Mouse (Mus musculus): ENCODE results near the gene Zfp354a.
"Not testable (repeated sequence)": the region's sequence is repeated elsewhere in the genome, so short reads cannot be mapped to it uniquely, and the experiment has no call there.

Gene Zfp354a

GRCm38 (mm10) chr11:51059151-51059571, at the start of gene Zfp354a:
Gene Zfp354a, plus strand, starts transcription at chr11:51059257.
- DNase-seq (ENCODE audit: low spot score in 2 of 2) = no peak

DNA sequence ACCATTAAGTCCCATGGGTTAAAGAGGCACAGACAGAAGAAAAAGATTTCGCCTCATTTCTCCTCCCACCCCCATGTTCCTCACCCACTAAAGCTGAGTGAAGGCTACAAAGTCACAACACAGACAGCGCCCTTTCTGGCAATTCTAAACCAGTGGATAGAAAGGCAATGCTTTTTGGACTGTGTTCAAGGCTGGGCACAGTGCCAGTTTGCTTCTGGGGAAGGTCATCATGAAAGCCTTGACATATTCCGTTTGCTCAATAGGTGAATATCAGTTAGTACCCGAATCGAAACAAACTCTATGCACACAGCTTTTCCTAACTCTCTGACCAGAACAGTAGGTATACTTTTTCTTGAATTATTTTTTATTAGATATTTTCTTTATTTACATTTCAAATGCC, 47.2 kb upstream of the Zfp354a start:
- DNase-seq (ENCODE audit: low spot score in 2 of 2) = no peak

- no peak for DNase-seq (ENCODE audit: low spot score in 2 of 2)
Measured at GRCm38 (mm10) chr11:51013936-51014335, 45.1 kb upstream of the Zfp354a start, which contains the start of gene Olfr54. Gene Olfr54, plus strand, starts transcription at chr11:51014236.

DNA sequence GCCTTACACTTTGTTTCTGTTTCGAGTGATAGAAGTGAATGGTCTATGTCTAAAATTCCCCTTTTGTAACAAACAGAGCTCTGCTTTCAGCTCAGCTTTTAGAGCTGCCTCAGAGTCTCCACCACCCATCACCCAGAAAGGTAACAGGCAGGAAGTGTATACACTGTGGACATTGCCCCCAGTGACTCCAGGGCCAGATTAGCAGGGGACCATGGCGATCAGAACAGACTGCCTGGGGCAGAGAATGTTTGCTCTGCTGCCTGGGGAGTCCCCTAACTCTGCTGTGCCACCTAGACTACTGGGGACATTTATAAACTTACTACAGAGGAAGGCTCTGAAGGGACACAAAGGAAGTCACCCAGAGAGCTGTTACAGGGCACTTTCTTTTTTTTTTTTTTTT, 42.7 kb upstream of the Zfp354a start:
- DNase-seq (ENCODE audit: low spot score in 2 of 2) = no peak

DNA sequence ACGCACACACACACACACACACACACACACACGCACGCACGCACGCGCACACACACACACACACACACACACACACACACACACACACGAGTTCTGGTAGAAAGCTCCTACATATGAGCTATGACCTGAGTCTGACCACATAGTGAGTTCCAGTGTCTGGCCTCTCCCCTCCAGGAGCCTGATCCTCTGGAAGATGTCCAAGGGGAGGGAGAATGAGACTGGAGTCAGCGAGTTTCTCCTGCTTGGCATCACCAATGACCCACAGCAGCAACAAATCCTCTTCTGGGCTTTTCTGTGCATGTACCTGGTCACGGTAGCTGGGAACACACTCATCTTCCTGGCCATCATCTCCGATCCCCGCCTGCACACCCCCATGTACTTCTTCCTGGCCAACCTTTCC, 32.2 kb upstream of the Zfp354a start:
- not testable (repeated sequence) for DNase-seq (ENCODE audit: low spot score in 2 of 2)

- DNase-seq (ENCODE audit: low spot score in 2 of 2) = not testable (repeated sequence)
Measured at GRCm38 (mm10) chr11:51029381-51029780, 29.7 kb upstream of the Zfp354a start.

DNA sequence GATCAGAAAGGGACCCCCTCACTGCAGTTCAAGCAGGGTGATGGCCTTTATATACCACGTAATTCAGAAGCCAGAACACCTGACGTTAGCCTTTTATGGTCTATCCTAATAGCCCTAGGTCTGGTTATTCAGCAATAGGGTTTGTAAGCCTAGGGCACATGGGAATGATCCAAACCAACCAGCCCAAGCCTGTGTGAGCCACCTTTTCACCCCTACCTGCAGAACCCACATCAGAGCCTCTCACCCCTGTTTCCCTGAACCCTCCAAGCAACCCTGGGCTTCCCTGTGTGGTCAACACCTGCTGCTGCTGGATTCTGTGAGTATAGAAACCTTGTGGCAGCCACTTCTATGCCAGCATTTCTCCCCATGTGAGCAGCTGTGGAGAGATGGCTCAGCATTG, 28.8 kb upstream of the Zfp354a start:
- no peak for DNase-seq (ENCODE audit: low spot score in 2 of 2)

DNA sequence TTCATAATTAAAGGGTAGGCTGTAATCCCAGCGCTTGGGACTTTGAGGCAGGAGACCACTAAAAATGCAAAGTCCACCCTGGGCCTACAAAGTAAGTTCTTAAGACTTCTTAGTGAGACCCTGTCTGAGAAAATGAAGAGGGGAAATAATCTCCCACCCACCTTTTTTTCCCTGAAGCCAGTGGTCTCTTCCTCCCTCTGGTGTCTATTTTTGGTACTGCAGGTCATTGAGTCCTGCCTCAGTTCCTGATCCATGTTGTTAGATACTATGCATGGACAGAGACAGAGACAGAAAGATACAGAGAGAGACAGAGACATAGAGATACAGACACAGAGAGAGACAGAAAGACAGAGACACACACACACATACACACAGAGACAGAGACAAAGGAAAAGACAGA, 26.2 kb upstream of the Zfp354a start:
- DNase-seq (ENCODE audit: low spot score in 2 of 2) = no peak

DNA sequence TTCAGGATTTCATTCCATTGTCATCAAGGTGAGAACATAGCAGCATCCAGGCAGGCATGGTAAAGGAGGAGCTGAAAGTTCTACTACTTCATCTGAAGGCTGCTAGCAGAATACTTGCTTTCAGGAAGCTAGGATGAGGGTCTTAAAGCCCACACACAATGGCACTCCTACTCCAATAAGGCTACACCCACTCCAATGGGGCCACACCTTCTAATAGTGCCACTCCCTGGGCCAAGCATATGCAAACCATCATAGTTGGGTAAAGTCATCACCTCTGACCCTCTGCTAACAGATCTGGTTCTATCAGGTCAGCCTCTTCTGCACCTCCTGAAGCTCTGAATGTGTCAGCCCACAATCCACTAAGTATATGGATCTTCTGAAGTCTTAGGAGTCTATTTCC, 24.9 kb upstream of the Zfp354a start:
- DNase-seq (ENCODE audit: low spot score in 2 of 2) = not testable (repeated sequence)

DNA sequence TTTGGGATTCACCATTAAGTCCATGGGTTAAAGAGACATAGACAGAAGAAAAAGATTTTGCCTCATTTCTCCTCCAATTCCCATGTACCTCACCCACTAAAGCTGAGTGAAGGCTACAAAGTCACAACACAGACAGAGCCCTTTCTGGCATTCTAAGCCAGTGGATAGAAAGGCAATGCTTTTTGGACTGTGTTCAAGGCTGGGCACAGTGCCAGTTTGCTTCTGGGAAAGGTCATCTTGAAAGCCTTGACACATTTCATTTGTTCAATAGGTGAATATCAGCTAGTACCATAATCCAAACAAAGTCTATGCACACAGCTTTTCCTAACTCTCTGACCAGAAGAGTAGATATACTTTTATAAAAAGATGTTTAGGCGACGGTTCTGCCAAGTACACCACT, 23.1 kb upstream of the Zfp354a start:
- no peak for DNase-seq (ENCODE audit: low spot score in 2 of 2)

DNA sequence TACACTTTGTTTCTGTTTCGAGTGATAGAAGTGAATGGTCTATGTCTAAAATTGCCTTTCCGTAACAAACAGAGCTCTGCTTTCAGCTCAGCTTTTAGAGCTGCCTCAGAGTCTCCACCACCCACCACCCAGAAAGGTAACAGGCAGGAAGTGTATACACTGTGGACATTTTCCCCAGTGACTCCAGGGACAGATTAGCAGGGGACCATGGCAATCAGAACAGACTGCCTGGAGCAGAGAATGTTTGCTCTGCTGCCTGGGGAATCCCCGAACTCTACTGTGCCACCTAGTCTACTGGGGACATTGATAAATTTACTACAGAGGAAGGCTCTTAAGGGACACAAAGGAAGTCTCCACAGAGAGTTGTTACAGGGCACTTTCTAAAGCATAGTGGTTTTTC, 14.3 kb upstream of the Zfp354a start:
- DNase-seq (ENCODE audit: low spot score in 2 of 2) = not testable (repeated sequence)

DNA sequence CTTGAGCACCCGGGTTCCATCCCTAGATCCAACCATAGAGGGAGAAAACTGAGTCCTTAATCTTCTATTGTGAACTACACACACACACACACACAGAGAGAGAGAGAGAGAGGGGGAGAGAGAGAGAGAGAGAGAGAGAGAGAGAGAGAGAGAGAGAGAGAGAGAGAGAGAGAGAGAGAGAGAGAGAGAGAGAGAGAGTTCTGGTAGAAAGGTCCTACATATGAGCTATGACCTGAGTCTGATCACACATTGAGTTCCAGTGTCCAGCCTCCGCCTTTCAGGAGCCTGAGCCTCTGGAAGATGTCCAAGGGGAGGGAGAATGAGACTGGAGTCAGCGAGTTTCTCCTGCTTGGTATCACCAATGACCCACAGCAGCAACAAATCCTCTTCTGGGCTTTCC, 11.2 kb upstream of the Zfp354a start, which contains the start of gene Olfr1375:
Gene Olfr1375 (plus strand): TSS at position 301 of the 400 bp plus-strand sequence.
- DNase-seq (ENCODE audit: low spot score in 2 of 2) = not testable (repeated sequence)

DNA sequence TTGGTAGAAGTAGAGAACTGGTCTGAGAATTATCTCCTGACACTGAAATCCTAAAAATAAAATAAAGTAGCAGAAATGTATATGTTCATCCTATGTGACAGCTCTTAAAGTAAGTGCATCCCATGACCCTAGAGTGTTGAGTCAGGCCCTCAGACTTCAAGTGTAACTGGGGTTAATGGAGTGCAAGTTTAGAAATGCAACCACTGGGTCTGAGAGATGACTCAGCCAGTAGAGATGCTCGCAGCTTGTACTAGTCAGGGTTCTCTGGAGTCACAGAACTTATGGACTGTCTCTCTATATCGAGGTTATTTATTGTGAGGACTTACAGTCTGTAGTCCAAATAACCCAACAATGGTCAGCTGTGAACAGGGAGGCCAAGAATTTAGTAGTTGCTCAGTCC, 7.4 kb upstream of the Zfp354a start:
- DNase-seq (ENCODE audit: low spot score in 2 of 2) = no peak

DNA sequence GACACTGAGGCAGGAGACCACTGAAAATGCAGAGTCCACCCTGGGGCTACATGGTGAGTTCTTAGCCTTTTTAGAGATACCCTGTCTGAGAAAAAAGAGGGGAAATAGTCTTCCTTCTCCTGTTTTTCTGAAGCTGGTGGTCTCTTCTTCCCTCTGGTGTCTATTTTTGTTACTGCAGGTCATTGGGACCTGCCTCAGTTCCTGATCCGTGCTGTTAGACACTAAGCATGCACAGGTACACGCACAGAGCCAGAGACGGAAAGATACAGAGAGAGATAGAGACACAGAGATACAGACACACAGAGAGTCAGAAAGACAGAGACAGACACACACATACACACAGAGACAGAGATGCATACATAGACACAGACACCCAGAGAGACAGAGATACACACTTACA, 5.8 kb upstream of the Zfp354a start:
- no peak for DNase-seq (ENCODE audit: low spot score in 2 of 2)

- DNase-seq (ENCODE audit: low spot score in 2 of 2) = no peak
Measured at GRCm38 (mm10) chr11:51059640-51060039, 583 bp downstream of the Zfp354a start.

DNA sequence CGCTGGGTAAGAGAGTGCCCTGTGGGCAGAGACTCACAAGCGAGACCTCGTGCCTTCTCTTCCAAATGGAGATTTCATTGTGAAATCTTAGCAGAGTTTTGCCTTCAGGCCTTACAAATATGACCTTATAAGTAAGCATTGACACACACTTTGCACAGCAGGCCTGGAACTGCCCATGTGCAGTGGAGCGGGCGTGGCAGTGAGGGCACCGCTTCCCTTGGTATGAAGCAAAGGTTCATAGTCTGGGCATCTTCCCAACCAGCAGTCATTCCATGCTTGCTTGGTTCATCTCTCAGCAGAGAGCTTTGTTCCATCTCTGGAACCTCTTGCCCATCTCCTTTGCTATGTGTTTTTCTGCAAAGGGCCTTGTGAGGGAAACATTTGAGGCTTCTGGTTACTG, 1.9 kb downstream of the Zfp354a start:
- no peak for DNase-seq (ENCODE audit: low spot score in 2 of 2)

GRCm38 (mm10) chr11:51063276-51063675, 4.2 kb downstream of the Zfp354a start:
- DNase-seq (ENCODE audit: low spot score in 2 of 2) = no peak

DNA sequence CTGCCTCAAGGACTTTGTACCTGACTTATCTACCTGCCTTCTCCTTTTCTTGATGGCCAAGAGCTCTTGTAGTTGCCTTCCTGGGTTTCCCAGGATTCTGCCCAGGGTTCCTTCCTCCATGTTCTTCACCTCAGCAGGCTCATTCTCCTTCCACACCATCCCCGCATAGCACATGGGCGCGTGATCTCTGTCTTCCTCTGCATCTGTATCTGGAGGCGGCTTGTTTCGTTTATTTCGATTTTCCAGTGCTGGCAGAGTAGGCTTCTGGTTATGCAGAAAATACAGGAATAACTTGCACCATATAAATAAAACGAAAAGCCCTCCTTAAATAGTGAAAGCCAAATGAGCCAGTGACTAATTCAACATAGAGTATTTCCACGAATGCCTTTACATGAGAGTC, 4.8 kb downstream of the Zfp354a start:
- DNase-seq (ENCODE audit: low spot score in 2 of 2) = no peak

DNA sequence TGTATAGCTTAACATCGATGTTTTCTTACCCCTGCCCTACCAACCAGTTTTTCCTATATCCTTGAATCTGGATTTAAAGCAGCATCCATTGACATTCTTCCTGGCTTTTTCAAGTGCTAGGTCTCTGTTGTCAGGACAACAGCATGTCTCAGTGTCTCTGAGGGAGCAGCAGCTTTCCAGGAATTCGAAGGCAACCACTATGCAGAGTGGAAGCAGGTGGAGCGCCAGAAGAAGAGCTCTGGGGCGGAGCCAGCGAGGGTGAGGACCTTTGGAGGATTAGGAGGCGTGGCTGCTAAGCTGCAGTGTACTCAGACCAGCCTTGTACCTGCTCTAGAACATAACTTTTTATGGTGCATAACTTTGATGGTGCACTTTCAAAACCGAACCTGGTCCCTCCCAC, 25.5 kb downstream of the Zfp354a start:
- DNase-seq (ENCODE audit: low spot score in 2 of 2) = no peak

GRCm38 (mm10) chr11:51085269-51085668, 26.2 kb downstream of the Zfp354a start:
- DNase-seq (ENCODE audit: low spot score in 2 of 2) = no peak

GRCm38 (mm10) chr11:51107261-51107660, 48.2 kb downstream of the Zfp354a start:
- DNase-seq (ENCODE audit: low spot score in 2 of 2) = no peak

DNA sequence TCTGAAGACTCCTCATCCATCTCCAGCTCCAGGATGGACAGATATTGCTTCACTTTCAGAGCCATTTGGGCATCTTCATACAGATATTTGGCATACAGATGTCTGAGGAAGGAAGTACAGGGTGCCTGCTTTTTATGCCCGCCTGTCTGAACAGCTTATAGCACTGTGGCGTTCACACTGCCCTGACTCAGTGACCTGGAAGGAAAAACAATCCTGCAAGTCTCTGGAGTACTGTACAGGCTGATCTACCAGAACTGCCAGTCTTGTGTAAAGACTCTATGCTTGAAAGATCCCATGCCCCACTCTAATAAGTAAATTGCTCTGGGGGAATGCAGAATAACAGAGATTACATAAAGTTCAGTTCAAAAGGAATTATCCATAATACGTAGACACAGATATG, 51.6 kb downstream of the Zfp354a start:
- no peak for DNase-seq (ENCODE audit: low spot score in 2 of 2)
